Mouse (Mus musculus) hindbrain, embryonic 11.5 days (tissue): Measurements from ENCODE around the gene Etnk1. TPM values are rescaled to one million over a fixed set of nuclear protein-coding genes. Genes with fewer than 3 reads are reported as not detected.
"Not testable (repeated sequence)": the region's sequence is repeated elsewhere in the genome, so short reads cannot be mapped to it uniquely, and the experiment has no call there.

Experiments
- ATAC-seq: fragments of 200-750 bp; cut with Nextera tagmentation; 2 replicates; pipeline ENCODE4 v1.8.0; 2017; ENCODE audit warnings: mild to moderate bottlenecking, moderate TSS enrichment, moderate library complexity; ENCODE audit not compliant: low FRiP score
- DNase-seq: peaks from one replicate; pipeline ENCODE4 v3.0.0-alpha.2; 2015; ENCODE audit warnings: low spot score
- H3K27ac ChIP-seq: fragments of 300-500 bp; sonication (generic); 2 replicates; pipeline ENCODE4 v1.5.1; 2014; ENCODE audit warnings: mild to moderate bottlenecking, low read depth, low read length
- H3K27me3 ChIP-seq: fragments of 300-500 bp; sonication (generic); 2 replicates; pipeline ENCODE4 v1.6.1; 2014; ENCODE audit warnings: mild to moderate bottlenecking, low read length, moderate library complexity, mixed read lengths; ENCODE audit not compliant: control insufficient read depth, insufficient read depth
- H3K36me3 ChIP-seq: fragments of 300-500 bp; sonication (generic); 2 replicates; pipeline ENCODE4 v1.6.1; 2014; ENCODE audit warnings: mild to moderate bottlenecking, low read length, moderate library complexity, mixed read lengths; ENCODE audit not compliant: control insufficient read depth, insufficient read depth
- H3K4me1 ChIP-seq: fragments of 300-500 bp; sonication (generic); replicated peaks from 2 replicates; pipeline ENCODE4 v1.6.1; 2014; ENCODE audit warnings: low read length, mixed read lengths; ENCODE audit not compliant: control insufficient read depth, insufficient read depth
- H3K4me2 ChIP-seq: fragments of 300-500 bp; sonication (generic); replicated peaks from 2 replicates; pipeline ENCODE4 v1.6.1; 2014; ENCODE audit warnings: mild to moderate bottlenecking, low read depth, low read length
- H3K4me3 ChIP-seq: fragments of 300-500 bp; sonication (generic); 2 replicates; pipeline ENCODE4 v1.5.1; 2014; ENCODE audit warnings: low read depth, low read length
- H3K9ac ChIP-seq: fragments of 300-500 bp; sonication (generic); 2 replicates; pipeline ENCODE4 v1.6.1; 2014; ENCODE audit warnings: low read depth, low read length
- H3K9me3 ChIP-seq: fragments of 300-500 bp; sonication (generic); 2 replicates; pipeline ENCODE4 v1.6.1; 2016; ENCODE audit warnings: low read length; ENCODE audit not compliant: control insufficient read depth
- WGBS: fragments of 180-500 bp; shearing (Covaris S2); extraction: QIAGEN DNeasy Blood & Tissue Kit; methylation state at CpG from one replicate; pipeline ENCODE4 v1.1.7; 2014; 5-methylcytosine and 5-hydroxymethylcytosine counted together
- polyA plus RNA-seq: library from polyadenylated mRNA; unstranded; fragments of >200 nt; fragmentation: Nextera tagmentation; extraction: Ambion mirVana; gene quantifications from 2 replicates; pipeline ENCODE4 v1.2.1, GENCODE M21; 2014

The Etnk1 gene
- polyA plus RNA-seq, 1 experiment from 2014 or later: 35.5 TPM

GRCm38 (mm10) chr6:143144556-143144955, 22.5 kb upstream of the Etnk1 start:
- WGBS: 80% methylated on average over 2 of the region's 2 CpGs

DNA sequence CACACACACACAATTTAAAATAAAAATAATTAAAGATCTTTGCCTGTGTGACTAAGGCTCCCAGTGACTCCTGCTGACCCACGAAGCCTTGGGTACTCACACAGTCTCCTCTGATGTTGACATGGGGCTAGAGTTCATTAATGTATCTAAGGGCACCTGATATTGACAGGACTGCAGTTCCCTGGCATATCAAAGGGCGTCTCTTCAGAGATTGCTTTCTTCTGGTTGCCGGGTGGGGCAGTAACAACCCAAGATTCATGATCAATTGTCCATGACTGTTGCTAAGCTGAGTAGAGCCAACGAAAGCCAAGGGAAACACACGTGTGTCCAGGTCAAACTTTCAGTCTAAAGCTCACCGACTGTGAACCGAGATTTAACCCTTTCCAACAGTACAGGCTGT, 22.0 kb upstream of the Etnk1 start:
- no peak for DNase-seq
- 60% methylated on average over 7 of the region's 7 CpGs for WGBS
- Histone ChIP-seq H3K36me3 (no peaks in the 10 kb centered on the region), H3K27ac (no peak overlapping the region), H3K9me3 (no peaks in the 10 kb centered on the region), H3K4me3 (no peak overlapping the region), H3K9ac (no peak overlapping the region), H3K4me2 (no peak overlapping the region), H3K4me1 (no peaks in the 10 kb centered on the region), H3K27me3 (no peaks in the 10 kb centered on the region)
- ATAC-seq: no peak

More at GRCm38 (mm10) chr6:143144556-143144955, 22.5 kb upstream of the Etnk1 start:
- no peaks in the 10 kb centered on the region for H3K9me3 ChIP-seq
- H3K27me3 ChIP-seq: no peaks in the 10 kb centered on the region
- H3K4me3 ChIP-seq: no peak overlapping the region
- no peak overlapping the region for H3K4me2 ChIP-seq
- no peaks in the 10 kb centered on the region for H3K4me1 ChIP-seq
- no peak for ATAC-seq
- no peak overlapping the region for H3K9ac ChIP-seq
- no peaks in the 10 kb centered on the region for H3K36me3 ChIP-seq
- DNase-seq: no peak
- H3K27ac ChIP-seq: no peak overlapping the region

GRCm38 (mm10) chr6:143146756-143147155, 20.3 kb upstream of the Etnk1 start:
- DNase-seq: no peak
- Histone ChIP-seq H3K27me3 (no peaks in the 10 kb centered on the region), H3K9me3 (no peaks in the 10 kb centered on the region), H3K27ac (no peak overlapping the region), H3K4me1 (no peaks in the 10 kb centered on the region), H3K36me3 (no peaks in the 10 kb centered on the region), H3K4me2 (no peak overlapping the region), H3K4me3 (no peak overlapping the region), H3K9ac (no peak overlapping the region)
- ATAC-seq: no peak
- 62% methylated on average over 8 of the region's 8 CpGs for WGBS

- Histone ChIP-seq H3K27ac (no peak overlapping the region), H3K4me1 (no peaks in the 10 kb centered on the region), H3K36me3 (no peaks in the 10 kb centered on the region), H3K9ac (no peak overlapping the region), H3K4me2 (no peak overlapping the region), H3K27me3 (no peaks in the 10 kb centered on the region), H3K4me3 (no peak overlapping the region), H3K9me3 (no peaks in the 10 kb centered on the region)
- ATAC-seq (no peak), DNase-seq (no peak)
Measured at GRCm38 (mm10) chr6:143148868-143149267, 18.2 kb upstream of the Etnk1 start.

DNA sequence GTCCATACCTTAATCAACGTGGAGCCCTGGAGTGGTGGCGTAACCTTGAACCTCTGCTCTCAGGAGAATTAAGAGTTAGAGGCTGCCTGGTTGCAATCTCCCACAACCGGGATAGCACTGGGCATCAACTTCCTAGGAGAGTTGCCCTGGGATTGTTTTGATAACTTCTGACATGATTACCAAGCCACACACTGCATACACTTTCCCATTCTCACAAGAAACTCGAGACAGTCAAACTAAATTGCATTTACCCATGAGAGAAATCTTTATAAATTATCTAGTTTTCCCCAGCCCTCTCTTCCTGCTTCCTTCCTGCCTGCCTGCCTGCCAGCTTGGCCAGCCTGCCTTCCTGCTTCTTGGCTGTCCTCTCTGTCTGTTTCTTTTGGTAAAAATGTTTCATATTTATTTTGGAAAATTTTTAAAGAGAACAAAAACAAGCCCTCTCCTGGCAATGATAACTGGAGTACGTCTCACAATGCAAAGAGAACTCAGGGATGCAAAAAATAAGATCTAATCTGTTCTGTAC, 17.2 kb upstream of the Etnk1 start:
- Histone ChIP-seq H3K27me3 (no peaks in the 10 kb centered on the region), H3K4me1 (no peaks in the 10 kb centered on the region), H3K4me2 (no peak overlapping the region), H3K9me3 (no peaks in the 10 kb centered on the region), H3K9ac (no peak overlapping the region), H3K4me3 (no peak overlapping the region), H3K36me3 (no peaks in the 10 kb centered on the region), H3K27ac (no peak overlapping the region)
- no peak for ATAC-seq
- DNase-seq: no peak
- WGBS: 63% methylated on average over 5 of the region's 5 CpGs

- 82% methylated on average over 10 of the region's 10 CpGs for WGBS
- H3K27ac ChIP-seq, H3K9ac ChIP-seq, DNase-seq, H3K4me2 ChIP-seq, H3K27me3 ChIP-seq, H3K4me3 ChIP-seq, H3K4me1 ChIP-seq, H3K9me3 ChIP-seq, ATAC-seq, H3K36me3 ChIP-seq: not testable (repeated sequence)
Measured at GRCm38 (mm10) chr6:143151081-143151995, 15.7 kb upstream of the Etnk1 start.

DNA sequence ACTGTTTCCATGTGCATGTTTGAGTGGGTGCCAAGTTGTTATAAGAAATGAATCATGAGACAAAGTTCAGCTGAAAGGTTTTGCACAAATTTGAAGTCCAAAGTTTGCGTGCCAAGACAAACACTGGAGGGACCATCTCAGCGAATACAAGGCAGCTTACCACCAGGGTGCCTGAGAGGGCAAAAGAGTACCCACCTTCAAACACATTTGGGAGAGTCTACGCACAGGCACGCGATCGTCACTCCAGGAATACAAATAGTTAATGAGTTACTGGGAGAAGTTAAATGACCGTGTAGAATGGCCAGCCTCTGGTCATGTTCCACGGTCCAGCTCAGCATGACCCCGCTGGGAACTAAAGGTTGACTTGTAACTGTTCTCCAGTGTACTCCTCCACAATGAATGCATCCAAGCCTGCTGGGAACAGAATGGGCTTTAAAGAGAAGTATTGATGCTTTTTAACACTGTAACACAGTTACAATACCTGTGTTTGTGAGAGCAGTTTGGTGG, 14.6 kb upstream of the Etnk1 start:
- peak; percentile 39 for DNase-seq

DNA sequence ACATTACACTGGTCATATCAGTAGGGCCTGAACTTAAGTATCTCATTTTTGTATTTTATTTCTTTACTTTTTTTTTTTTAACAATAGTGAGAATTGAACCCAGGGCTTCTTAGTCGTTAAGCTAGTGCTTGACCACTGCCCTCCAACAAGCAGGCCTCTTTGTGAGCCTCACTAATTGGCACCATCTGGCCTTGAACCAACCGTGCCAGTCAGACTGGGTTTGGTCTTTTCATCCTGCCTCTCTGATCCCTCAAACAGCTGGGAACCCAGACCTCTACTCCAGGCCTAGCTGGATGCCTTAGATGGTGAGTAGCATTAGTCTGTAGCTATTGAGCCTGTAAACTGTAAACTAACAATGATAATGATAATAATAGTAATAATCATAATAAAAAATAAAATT, 13.9 kb upstream of the Etnk1 start:
- Histone ChIP-seq H3K36me3 (no peaks in the 10 kb centered on the region), H3K9ac (no peak overlapping the region), H3K27ac (no peak overlapping the region), H3K9me3 (no peaks in the 10 kb centered on the region), H3K4me1 (no peaks in the 10 kb centered on the region), H3K4me2 (no peak overlapping the region), H3K4me3 (no peak overlapping the region), H3K27me3 (no peaks in the 10 kb centered on the region)
- DNase-seq (no peak), ATAC-seq (no peak)
- WGBS: 36% methylated on average over 2 of the region's 2 CpGs

More for the DNA sequence above, 14.6 kb upstream of the Etnk1 start:
- Histone ChIP-seq H3K4me3 (no peak overlapping the region), H3K27ac (no peak overlapping the region), H3K4me2 (no peak overlapping the region), H3K36me3 (no peaks in the 10 kb centered on the region), H3K9me3 (no peaks in the 10 kb centered on the region), H3K4me1 (no peaks in the 10 kb centered on the region), H3K27me3 (no peaks in the 10 kb centered on the region), H3K9ac (no peak overlapping the region)
- WGBS: 13% methylated on average over 9 of the region's 9 CpGs
- peak; percentile 56 for ATAC-seq
